Mouse (Mus musculus): ENCODE measurements around the gene Iba57.

Gene Iba57

DNA sequence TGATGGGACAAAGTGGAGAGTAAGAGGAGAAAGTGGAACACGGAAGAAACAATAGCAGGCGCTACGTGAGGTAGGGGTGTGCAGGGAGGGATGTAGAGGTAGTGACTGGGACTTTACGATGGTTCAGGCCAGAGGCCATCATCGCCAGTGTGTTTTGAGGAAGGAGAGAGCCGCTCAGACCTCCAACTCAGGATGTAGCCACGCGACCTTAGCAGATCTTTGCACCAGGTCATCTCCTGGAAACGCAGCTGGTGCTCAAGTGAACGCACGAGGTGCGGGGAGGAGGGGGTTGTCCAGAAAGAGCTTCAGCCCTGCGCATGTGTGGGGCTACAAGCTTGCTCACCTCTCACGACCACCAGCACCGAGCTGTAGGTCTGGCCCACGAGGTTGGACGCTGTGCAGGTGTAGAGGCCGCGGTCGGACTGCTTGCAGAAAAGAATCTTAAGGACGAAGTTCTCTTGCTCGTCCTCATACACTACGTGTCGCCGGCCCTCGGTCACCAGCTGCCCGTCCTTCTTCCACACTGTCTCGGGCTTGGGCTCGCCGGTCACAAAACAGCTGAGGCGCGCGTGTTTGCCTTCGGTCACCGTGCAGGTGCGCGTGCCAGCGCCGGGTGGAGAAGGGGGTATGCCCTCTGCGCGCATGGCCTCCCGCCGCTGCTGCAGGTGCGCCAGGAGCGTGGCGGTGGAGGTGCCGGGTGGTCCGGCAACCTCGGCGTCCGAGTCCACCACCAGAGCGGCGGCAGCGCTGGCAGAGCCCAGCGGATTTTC is 28.3 kb downstream of the Iba57 start:
- in situ Hi-C loops (cut with MboI; ENCODE audit: low sequenced_read_pairs), result no loop called here

DNA sequence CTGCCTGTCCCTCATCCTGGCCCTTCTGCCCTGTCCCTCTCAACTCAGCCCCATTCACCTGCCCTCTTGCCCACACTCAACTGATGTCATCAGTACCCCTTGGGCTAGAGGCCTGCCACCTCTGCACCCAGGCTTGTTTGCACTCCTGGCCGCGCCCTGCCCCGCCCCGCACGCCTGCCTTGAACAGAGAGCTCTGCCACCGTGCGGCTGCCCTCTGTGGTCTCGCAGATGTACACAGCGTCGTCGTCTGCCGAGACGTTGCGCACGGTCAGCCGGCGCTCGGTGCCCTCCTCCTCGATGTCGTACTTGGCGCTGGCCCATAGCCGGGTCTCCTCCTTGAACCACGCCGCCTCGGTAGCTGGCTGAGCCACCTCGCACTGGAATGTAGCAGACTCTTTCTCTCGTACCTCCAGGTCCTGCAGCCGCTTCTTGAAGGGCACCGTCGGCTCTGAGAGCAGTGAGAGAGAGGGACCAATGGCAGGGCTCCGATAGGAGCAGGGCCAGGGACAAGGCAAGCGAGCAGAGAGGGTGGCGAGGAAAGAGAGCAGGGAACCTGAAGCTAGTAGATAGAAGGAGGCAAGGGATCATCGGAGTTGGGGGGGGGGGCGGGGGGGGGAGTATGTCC is 29.1 kb downstream of the Iba57 start:
- in situ Hi-C loops (cut with MboI; ENCODE audit: low sequenced_read_pairs), result no loop called here

DNA sequence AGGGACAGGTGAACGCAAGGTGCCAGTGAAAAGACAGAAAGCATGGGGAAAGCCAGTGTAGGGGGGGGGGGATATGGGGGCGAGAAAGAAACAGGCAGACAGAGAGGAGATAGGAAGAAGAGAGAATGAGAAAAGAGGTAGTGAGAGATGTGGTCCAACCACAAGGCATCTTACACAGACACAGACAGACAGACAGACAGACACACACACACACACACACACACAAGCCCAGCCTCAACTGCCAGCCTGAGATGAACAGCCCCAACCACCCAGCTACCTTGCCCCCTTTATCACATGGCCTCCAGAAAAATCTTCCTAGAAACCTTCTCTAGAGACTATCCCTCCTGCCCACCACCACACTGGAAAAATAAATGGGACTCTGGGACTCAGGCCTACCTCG is 31.5 kb downstream of the Iba57 start:
- in situ Hi-C loops (cut with MboI; ENCODE audit: low sequenced_read_pairs), result no loop called here

DNA sequence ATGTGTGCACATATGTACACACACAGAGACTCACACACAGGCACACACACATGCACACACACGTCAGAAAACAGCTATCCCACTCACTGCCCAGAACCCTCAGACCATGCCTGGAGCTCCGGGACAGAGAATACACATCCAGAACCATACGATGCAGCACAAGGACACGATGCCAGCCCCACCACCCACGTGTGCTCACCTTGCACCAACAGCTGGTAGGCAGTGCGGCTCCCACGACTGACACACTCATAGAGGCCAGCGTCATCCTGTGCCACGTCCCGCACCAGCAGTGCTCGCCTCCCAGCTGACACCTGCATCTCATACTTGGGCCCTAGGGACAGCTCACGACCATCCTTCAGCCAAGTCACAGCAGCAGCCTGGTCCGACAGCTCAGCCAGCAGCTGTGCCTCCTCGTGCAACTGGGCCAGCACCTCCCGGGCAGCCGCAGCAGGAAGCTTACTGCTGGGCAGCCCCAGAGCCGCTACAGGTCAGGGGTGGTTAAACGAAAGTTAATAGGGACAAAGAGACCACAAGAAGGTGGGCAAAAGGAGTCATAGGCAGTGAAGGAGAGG is 32.1 kb downstream of the Iba57 start:
- in situ Hi-C loops (cut with MboI; ENCODE audit: low sequenced_read_pairs), result no loop called here

DNA sequence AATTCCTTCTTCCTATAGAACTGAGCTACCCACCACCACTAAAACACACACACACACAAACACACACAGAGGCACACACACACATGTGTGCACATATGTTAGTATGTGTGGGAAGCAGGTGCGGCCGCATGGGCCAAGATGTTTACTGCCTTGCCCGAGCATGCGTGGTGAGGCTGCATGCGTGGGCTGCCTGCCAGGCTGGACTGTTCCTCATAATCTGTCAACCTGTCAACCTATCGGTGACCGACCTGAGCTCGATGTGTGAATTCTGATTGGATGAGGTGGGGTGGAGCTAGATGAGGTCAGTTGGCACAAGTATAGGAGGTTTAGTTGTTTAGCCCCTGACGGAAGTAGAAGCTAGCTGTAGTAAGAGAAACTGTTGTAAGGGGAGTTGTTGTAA is 32.8 kb downstream of the Iba57 start:
- in situ Hi-C loops (cut with MboI; ENCODE audit: low sequenced_read_pairs), result no loop called here

DNA sequence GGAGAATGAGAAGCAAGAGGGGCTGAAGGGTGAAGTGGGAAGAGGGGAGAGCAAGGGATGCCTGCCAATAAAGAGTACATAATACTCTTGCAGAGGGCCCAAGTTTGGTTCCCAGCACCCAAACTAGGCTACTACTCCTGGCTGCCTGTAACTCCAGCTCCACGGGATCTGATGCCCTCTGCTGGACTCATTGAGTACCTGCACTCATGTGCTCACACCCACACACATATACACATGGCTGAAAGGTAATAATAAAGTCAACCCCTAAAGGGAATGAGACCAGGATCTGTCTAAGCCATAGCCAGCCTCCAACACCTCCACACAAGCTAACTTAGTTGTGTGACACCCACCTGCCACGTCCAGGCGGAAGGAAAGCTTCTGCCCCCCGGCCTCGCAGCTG is 57.6 kb downstream of the Iba57 start:
- in situ Hi-C loops (cut with MboI; ENCODE audit: low sequenced_read_pairs), result no loop called here
